Mouse (Mus musculus) neural tube, embryonic 14.5 days (tissue): ENCODE measurements around the gene Sp100. TPM values are rescaled to one million over a fixed set of nuclear protein-coding genes. Genes with fewer than 3 reads are reported as not detected.
A peak's percentile ranks its signal among the peaks of the same experiment; 100 is the strongest.

Experiments used
- ATAC-seq: fragments of 200-750 bp; cut with Nextera tagmentation; 2 replicates; pipeline ENCODE4 v1.8.0; 2017; ENCODE audit warnings: low read depth, mild to moderate bottlenecking, moderate TSS enrichment, moderate library complexity
- H3K27ac ChIP-seq: fragments of 300-500 bp; sonication (generic); 2 replicates; pipeline ENCODE4 v1.5.1; 2014; ENCODE audit warnings: low read depth, mild to moderate bottlenecking, control low read depth, low read length, moderate library complexity, mixed read lengths
- H3K27me3 ChIP-seq: fragments of 300-500 bp; sonication (generic); 2 replicates; pipeline ENCODE4 v1.6.1; 2014; ENCODE audit warnings: low read length; ENCODE audit not compliant: control insufficient read depth, insufficient read depth
- H3K36me3 ChIP-seq: fragments of 300-500 bp; sonication (generic); 2 replicates; pipeline ENCODE4 v1.6.1; 2014; ENCODE audit warnings: low read length, mixed read lengths; ENCODE audit not compliant: control insufficient read depth, insufficient read depth
- H3K4me1 ChIP-seq: fragments of 300-500 bp; sonication (generic); 2 replicates; pipeline ENCODE4 v1.6.1; 2014; ENCODE audit warnings: low read length; ENCODE audit not compliant: control insufficient read depth, insufficient read depth
- H3K4me2 ChIP-seq: fragments of 300-500 bp; sonication (generic); 2 replicates; pipeline ENCODE4 v1.6.1; 2014; ENCODE audit warnings: mild to moderate bottlenecking, low read depth, low read length, control low read depth
- H3K4me3 ChIP-seq: fragments of 300-500 bp; sonication (generic); 2 replicates; pipeline ENCODE4 v1.5.1; 2014; ENCODE audit warnings: low read depth, low read length, control low read depth, mixed read lengths
- H3K9ac ChIP-seq: fragments of 300-500 bp; sonication (generic); replicated peaks from 2 replicates; pipeline ENCODE4 v1.6.1; 2014; ENCODE audit warnings: low read depth, mild to moderate bottlenecking, control low read depth, low read length, mixed read lengths
- H3K9me3 ChIP-seq: fragments of 300-500 bp; sonication (generic); 2 replicates; pipeline ENCODE4 v1.6.1; 2016; ENCODE audit warnings: low read length; ENCODE audit not compliant: control insufficient read depth
- WGBS: fragments of 180-500 bp; shearing (Covaris S2); extraction: QIAGEN DNeasy Blood & Tissue Kit; methylation state at CpG from one replicate; pipeline ENCODE4 v1.1.7; 2014; 5-methylcytosine and 5-hydroxymethylcytosine counted together
- polyA plus RNA-seq: library from polyadenylated mRNA; unstranded; fragments of >200 nt; fragmentation: Nextera tagmentation; extraction: Ambion mirVana; gene quantifications from 2 replicates; pipeline ENCODE4 v1.2.1, GENCODE M21; 2014

The Sp100 gene
- polyA plus RNA-seq, 1 experiment from 2014 or later, result not detected

GRCm38 (mm10) chr1:85692281-85692680 lies 42.5 kb downstream of the Sp100 start:
- H3K27ac ChIP-seq, result no peak overlapping the region
- no peaks in the 10 kb centered on the region for H3K36me3 ChIP-seq
- no peaks in the 10 kb centered on the region for H3K27me3 ChIP-seq
- no peak for ATAC-seq
- no peaks in the 10 kb centered on the region for H3K4me1 ChIP-seq
- WGBS, result 81% methylated on average over 1 of the region's 1 CpGs
- no peak overlapping the region for H3K4me3 ChIP-seq
- no peaks in the 10 kb centered on the region for H3K9me3 ChIP-seq
- H3K4me2 ChIP-seq, result no peak overlapping the region
- no peak overlapping the region for H3K9ac ChIP-seq

GRCm38 (mm10) chr1:85693280-85693679 lies 43.5 kb downstream of the Sp100 start:
- 78% methylated on average over 3 of the region's 3 CpGs for WGBS

GRCm38 (mm10) chr1:85695646-85696045 lies 45.9 kb downstream of the Sp100 start:
- no peak for ATAC-seq
- H3K36me3 ChIP-seq, result no peaks in the 10 kb centered on the region
- no peaks in the 10 kb centered on the region for H3K9me3 ChIP-seq
- H3K4me2 ChIP-seq, result no peak overlapping the region
- H3K27ac ChIP-seq, result no peak overlapping the region
- H3K27me3 ChIP-seq, result no peaks in the 10 kb centered on the region
- 64% methylated on average over 3 of the region's 3 CpGs for WGBS
- no peaks in the 10 kb centered on the region for H3K4me1 ChIP-seq
- no peak overlapping the region for H3K4me3 ChIP-seq
- no peak overlapping the region for H3K9ac ChIP-seq

More at GRCm38 (mm10) chr1:85693280-85693679, 43.5 kb downstream of the Sp100 start:
- no peak for ATAC-seq
- H3K9me3 ChIP-seq, result no peaks in the 10 kb centered on the region
- no peak overlapping the region for H3K4me2 ChIP-seq
- H3K4me1 ChIP-seq, result no peaks in the 10 kb centered on the region
- H3K27me3 ChIP-seq, result no peaks in the 10 kb centered on the region
- H3K27ac ChIP-seq, result no peak overlapping the region
- no peak overlapping the region for H3K9ac ChIP-seq
- no peak overlapping the region for H3K4me3 ChIP-seq
- no peaks in the 10 kb centered on the region for H3K36me3 ChIP-seq

GRCm38 (mm10) chr1:85697721-85698493 lies 48.1 kb downstream of the Sp100 start:
- WGBS, result 87% methylated on average over 4 of the region's 4 CpGs
- H3K27me3 ChIP-seq, result no peaks in the 10 kb centered on the region
- no peak overlapping the region for H3K27ac ChIP-seq
- no peaks in the 10 kb centered on the region for H3K4me1 ChIP-seq
- no peak for ATAC-seq
- H3K4me2 ChIP-seq, result no peak overlapping the region
- H3K4me3 ChIP-seq, result no peak overlapping the region
- no peaks in the 10 kb centered on the region for H3K36me3 ChIP-seq
- H3K9ac ChIP-seq, result no peak overlapping the region
- H3K9me3 ChIP-seq, result no peaks in the 10 kb centered on the region

- no peaks in the 10 kb centered on the region for H3K36me3 ChIP-seq
- H3K9ac ChIP-seq, result no peak overlapping the region
- no peaks in the 10 kb centered on the region for H3K9me3 ChIP-seq
- WGBS, result 71% methylated on average over 4 of the region's 4 CpGs
- no peaks in the 10 kb centered on the region for H3K27me3 ChIP-seq
- no peak for ATAC-seq
- no peak overlapping the region for H3K4me3 ChIP-seq
- no peak overlapping the region for H3K27ac ChIP-seq
- H3K4me1 ChIP-seq, result no peaks in the 10 kb centered on the region
- no peak overlapping the region for H3K4me2 ChIP-seq
These were observed 52.7 kb downstream of the Sp100 start for GRCm38 (mm10) chr1:85702531-85702930.

GRCm38 (mm10) chr1:85703245-85704186 lies 53.7 kb downstream of the Sp100 start:
- H3K36me3 ChIP-seq, result no peaks in the 10 kb centered on the region
- no peaks in the 10 kb centered on the region for H3K4me1 ChIP-seq
- H3K9me3 ChIP-seq, result no peaks in the 10 kb centered on the region
- peak overlapping the region; percentile 30 for H3K4me3 ChIP-seq
- peak; percentile 99 for ATAC-seq
- H3K9ac ChIP-seq, result peak overlapping the region; percentile 40; the same call in 1 of the 2 replicates
- H3K27me3 ChIP-seq, result no peaks in the 10 kb centered on the region
- peak overlapping the region; percentile 43 for H3K4me2 ChIP-seq
- peak overlapping the region; percentile 44; the same call in 1 of the 2 replicates for H3K27ac ChIP-seq
- 26% methylated on average over 22 of the region's 22 CpGs for WGBS

GRCm38 (mm10) chr1:85705552-85705951 lies 55.8 kb downstream of the Sp100 start:
- 100% methylated on average over 1 of the region's 1 CpGs for WGBS
- H3K4me3 ChIP-seq, result no peak overlapping the region
- H3K27me3 ChIP-seq, result no peaks in the 10 kb centered on the region
- no peaks in the 10 kb centered on the region for H3K4me1 ChIP-seq
- no peak overlapping the region for H3K9ac ChIP-seq
- no peaks in the 10 kb centered on the region for H3K36me3 ChIP-seq
- no peak overlapping the region for H3K27ac ChIP-seq
- no peaks in the 10 kb centered on the region for H3K9me3 ChIP-seq
- ATAC-seq, result no peak
- H3K4me2 ChIP-seq, result no peak overlapping the region

GRCm38 (mm10) chr1:85706754-85707153 lies 57.0 kb downstream of the Sp100 start:
- 88% methylated on average over 2 of the region's 2 CpGs for WGBS
- Histone ChIP-seq H3K4me1 (no peaks in the 10 kb centered on the region), H3K36me3 (no peaks in the 10 kb centered on the region), H3K27me3 (no peaks in the 10 kb centered on the region), H3K4me2 (no peak overlapping the region), H3K9ac (no peak overlapping the region), H3K9me3 (no peaks in the 10 kb centered on the region), H3K27ac (no peak overlapping the region), H3K4me3 (no peak overlapping the region)
- ATAC-seq, result no peak

- H3K9me3 ChIP-seq, result no peaks in the 10 kb centered on the region
- no peak for ATAC-seq
- no peak overlapping the region for H3K4me3 ChIP-seq
- no peak overlapping the region for H3K27ac ChIP-seq
- H3K36me3 ChIP-seq, result no peaks in the 10 kb centered on the region
- no peak overlapping the region for H3K9ac ChIP-seq
- no peaks in the 10 kb centered on the region for H3K4me1 ChIP-seq
- H3K27me3 ChIP-seq, result no peaks in the 10 kb centered on the region
- H3K4me2 ChIP-seq, result no peak overlapping the region
These were observed 64.7 kb downstream of the Sp100 start for GRCm38 (mm10) chr1:85714501-85714900.
